Mouse (Mus musculus) spleen, postnatal 10 days (tissue): ENCODE measurements around the gene Zfp687.
A peak's percentile ranks its signal among the peaks of the same experiment; 100 is the strongest.
"Not testable (repeated sequence)": the region's sequence is repeated elsewhere in the genome, so short reads cannot be mapped to it uniquely, and the experiment has no call there.

Source experiments
- DNase-seq, 2 experiments: peaks; one replicate each; pipeline ENCODE4 v3.0.0; 2021 to 2022; ENCODE audit warnings: low spot score in 2 of 2

Gene Zfp687

GRCm38 (mm10) chr3:95015337-95015872, at the start of gene Zfp687:
Gene Zfp687 (minus strand): TSS chr3:95015448.
- DNase-seq = peak; percentile 99 to 100

- DNase-seq = no peak
Observed at GRCm38 (mm10) chr3:95063741-95064140, 48.5 kb upstream of the Zfp687 start.

GRCm38 (mm10) chr3:95058078-95058477, 42.8 kb upstream of the Zfp687 start:
- DNase-seq = no peak

- peak; percentile 31 to 69 for DNase-seq
Observed at GRCm38 (mm10) chr3:95056275-95056674, 41.0 kb upstream of the Zfp687 start.

GRCm38 (mm10) chr3:95054481-95055260, 39.4 kb upstream of the Zfp687 start:
- DNase-seq = peak in 1 of 2 experiments; percentile 60

- DNase-seq = peak; percentile 23 to 57
Observed at GRCm38 (mm10) chr3:95053701-95054100, 38.5 kb upstream of the Zfp687 start.

GRCm38 (mm10) chr3:95052959-95053358, 37.7 kb upstream of the Zfp687 start:
- peak; percentile 33 to 71 for DNase-seq

- DNase-seq = no peak
Observed at GRCm38 (mm10) chr3:95047914-95048313, 32.7 kb upstream of the Zfp687 start.

GRCm38 (mm10) chr3:95046462-95047057, 31.3 kb upstream of the Zfp687 start:
- no peak for DNase-seq

- DNase-seq = no peak
Observed at GRCm38 (mm10) chr3:95043251-95043650, 28.0 kb upstream of the Zfp687 start.

GRCm38 (mm10) chr3:95042838-95043229, 27.6 kb upstream of the Zfp687 start:
- DNase-seq = no peak

- peak; percentile 93 to 98 for DNase-seq
Observed at GRCm38 (mm10) chr3:95042166-95042837, 27.1 kb upstream of the Zfp687 start, which contains the start of gene Psmd4. Gene Psmd4 (minus strand): TSS chr3:95042614.

- DNase-seq = no peak
Observed at GRCm38 (mm10) chr3:95041625-95042024, 26.4 kb upstream of the Zfp687 start.

GRCm38 (mm10) chr3:95029953-95030352, 14.7 kb upstream of the Zfp687 start:
- DNase-seq = no peak

- not testable (repeated sequence) for DNase-seq
Observed at GRCm38 (mm10) chr3:95029291-95029827, 14.1 kb upstream of the Zfp687 start.

- DNase-seq = no peak
Observed at GRCm38 (mm10) chr3:95028603-95029002, 13.4 kb upstream of the Zfp687 start.

- DNase-seq = peak in 1 of 2 experiments; percentile 42
Observed at GRCm38 (mm10) chr3:95027701-95028100, 12.5 kb upstream of the Zfp687 start.

- no peak for DNase-seq
Observed at GRCm38 (mm10) chr3:95027057-95027645, 11.9 kb upstream of the Zfp687 start.

- no peak for DNase-seq
Observed at GRCm38 (mm10) chr3:95025202-95025601, 10.0 kb upstream of the Zfp687 start.

- no peak for DNase-seq
Observed at GRCm38 (mm10) chr3:95024551-95024950, 9.3 kb upstream of the Zfp687 start.

- not testable (repeated sequence) for DNase-seq
Observed at GRCm38 (mm10) chr3:95020956-95021355, 5.7 kb upstream of the Zfp687 start.

GRCm38 (mm10) chr3:95018741-95019140, 3.5 kb upstream of the Zfp687 start:
- DNase-seq = no peak
